7 mouse cellular contexts compared by ENCODE assay signal in the genomic region with DNA sequence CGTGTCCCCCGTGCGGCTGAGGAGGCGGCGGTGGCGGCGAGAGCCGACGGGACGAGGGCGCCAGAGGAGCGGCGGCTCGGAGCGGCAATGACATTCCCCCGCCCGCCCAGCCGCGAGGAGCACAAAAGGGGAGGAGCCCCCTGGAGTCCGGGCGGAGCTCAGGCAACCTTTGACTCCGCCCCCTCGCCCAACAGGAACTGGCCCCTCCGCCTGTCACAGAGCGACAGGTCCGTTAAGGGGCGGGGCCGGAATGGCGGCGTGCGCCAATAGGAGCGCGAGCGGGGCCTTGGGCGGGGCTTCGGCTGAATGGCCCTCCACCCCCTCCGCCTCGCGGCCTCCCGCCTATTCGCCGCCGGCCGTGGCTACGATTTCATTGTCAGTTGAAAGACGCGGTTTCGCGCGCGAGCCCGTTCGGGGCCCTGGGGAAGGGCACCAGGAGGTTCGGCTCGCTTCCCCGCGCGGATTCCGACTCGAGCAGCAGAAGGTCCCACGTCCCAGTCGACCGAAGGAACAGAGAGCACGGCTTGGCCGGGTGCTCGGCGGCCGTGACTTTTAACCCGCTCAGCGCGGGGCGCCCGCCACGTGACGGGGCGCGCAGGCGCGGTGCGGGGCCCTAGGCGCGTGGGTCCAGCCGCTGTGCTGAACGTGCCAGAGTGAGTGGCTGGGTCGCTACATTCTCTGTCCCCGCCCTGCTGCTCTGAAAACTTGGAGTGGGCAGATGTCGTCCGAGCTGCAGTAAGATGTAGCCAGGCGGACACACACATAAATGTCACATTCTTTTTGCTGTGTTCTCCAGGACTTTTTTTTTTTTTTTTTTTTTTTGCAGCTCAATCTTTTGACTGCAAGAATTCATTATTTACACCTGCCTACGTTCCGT. TPM values are rescaled to one million over a fixed set of nuclear protein-coding genes. Genes with fewer than 3 reads are reported as not detected.
DNase-seq lines count a peak whose midpoint lies in the region; ATAC-seq and TF ChIP-seq lines count a peak whose summit lies in the region.

Gene Stt3b (minus strand): TSS at position 76 of the 877 bp plus-strand sequence.

- peak within 1 kb of the TSS; percentile 99 for H3K27ac ChIP-seq in embryonic facial prominence, embryonic 10.5 days (replicated peaks)
- H3K27ac ChIP-seq in intestine, postnatal 0 days (ENCODE audit: low read depth, low read length), result peak within 1 kb of the TSS; percentile 97
- peak within 1 kb of the TSS; percentile 98 for H3K27ac ChIP-seq in midbrain, embryonic 12.5 days (replicated peaks)
- peak within 1 kb of the TSS; percentile 96 for H3K27ac ChIP-seq in small intestine, adult 2 months (ENCODE audit: insufficient read depth, low read depth, low read length)

- H3K9ac ChIP-seq in intestine, postnatal 0 days (ENCODE audit: low read depth, low read length), result peak within 1 kb of the TSS; percentile 76
- peak within 1 kb of the TSS; percentile 97 for H3K9ac ChIP-seq in midbrain, embryonic 12.5 days (replicated peaks)

- no peaks in the 10 kb centered on the region for H3K36me3 ChIP-seq in embryonic facial prominence, embryonic 10.5 days (replicated peaks)
- H3K36me3 ChIP-seq in intestine, postnatal 0 days (ENCODE audit: control insufficient read depth, insufficient read depth), result no peaks in the 10 kb centered on the region
- no peaks in the 10 kb centered on the region for H3K36me3 ChIP-seq in midbrain, embryonic 12.5 days
- no peaks in the 10 kb centered on the region for H3K36me3 ChIP-seq in small intestine, adult 2 months (ENCODE audit: control insufficient read depth, insufficient read depth, low read length)

- H3K4me2 ChIP-seq in intestine, postnatal 0 days (replicated peaks; ENCODE audit: low read depth), result peak within 1 kb of the TSS; percentile 70
- peak within 1 kb of the TSS; percentile 56 for H3K4me2 ChIP-seq in midbrain, embryonic 12.5 days (replicated peaks)

- H3K9me3 ChIP-seq in embryonic facial prominence, embryonic 10.5 days, result no peaks in the 10 kb centered on the region
- no peaks in the 10 kb centered on the region for H3K9me3 ChIP-seq in intestine, postnatal 0 days (ENCODE audit: control insufficient read depth)
- H3K9me3 ChIP-seq in midbrain, embryonic 12.5 days, result no peaks in the 10 kb centered on the region

- DNase-seq in adrenal gland, postnatal 10 days, result peak; percentile 100
- DNase-seq in embryonic facial prominence, embryonic 10.5 days (ENCODE audit: low spot score), result peak; percentile 100
- DNase-seq in gonadal fat pad, adult 2 months (ENCODE audit: low read depth), result no peak
- DNase-seq in left cerebral cortex, postnatal 4 days, result peak; percentile 100

- under 1% methylated on average over 91 of the region's 91 CpGs for WGBS in embryonic facial prominence, embryonic 10.5 days
- WGBS in intestine, postnatal 0 days, result under 1% methylated on average over 75 of the region's 91 CpGs
- 0% methylated on average over 68 of the region's 91 CpGs for WGBS in midbrain, embryonic 12.5 days
- under 1% methylated on average over 91 of the region's 91 CpGs for WGBS in small intestine, adult 2 months

- TF ChIP-seq CTCF in intestine, postnatal 0 days (IDR thresholded peaks at IDR 0.05; ENCODE audit: low read depth), result peak; percentile 69
- no peak for TF ChIP-seq CTCF in small intestine, adult 2 months (IDR thresholded peaks at IDR 0.05; ENCODE audit: extremely low read depth, insufficient read length, insufficient replicate concordance, low read depth, low read length)

- peak; percentile 20; the same call in 1 of the 2 replicates for TF ChIP-seq POLR2A in small intestine, adult 2 months (IDR thresholded peaks at IDR 0.05; ENCODE audit: low read depth, low read length)

- peaks cover 44% of the 10 kb centered on the region for H3K4me1 ChIP-seq in embryonic facial prominence, embryonic 10.5 days
- no peaks in the 10 kb centered on the region; the same call in 1 of the 2 replicates for H3K4me1 ChIP-seq in intestine, postnatal 0 days (replicated peaks; ENCODE audit: control insufficient read depth, insufficient read depth, low read length)
- H3K4me1 ChIP-seq in midbrain, embryonic 12.5 days, result peaks cover 22% of the 10 kb centered on the region
- H3K4me1 ChIP-seq in small intestine, adult 2 months (ENCODE audit: control insufficient read depth, insufficient read depth, insufficient read length, low read length), result peaks cover 8% of the 10 kb centered on the region; the same call in 1 of the 2 replicates

- H3K27me3 ChIP-seq in embryonic facial prominence, embryonic 10.5 days (replicated peaks; ENCODE audit: low read depth, poor library complexity, severe bottlenecking), result no peaks in the 10 kb centered on the region
- H3K27me3 ChIP-seq in intestine, postnatal 0 days (replicated peaks; ENCODE audit: control insufficient read depth, insufficient read depth, low read length), result no peaks in the 10 kb centered on the region
- H3K27me3 ChIP-seq in midbrain, embryonic 12.5 days, result peaks cover 5% of the 10 kb centered on the region; the same call in 1 of the 2 replicates
- H3K27me3 ChIP-seq in small intestine, adult 2 months (ENCODE audit: control insufficient read depth, insufficient read depth, low read length), result no peaks in the 10 kb centered on the region

- peak within 1 kb of the TSS; percentile 98 for H3K4me3 ChIP-seq in embryonic facial prominence, embryonic 10.5 days
- H3K4me3 ChIP-seq in intestine, postnatal 0 days (ENCODE audit: low read depth, low read length), result peak within 1 kb of the TSS; percentile 95
- peak within 1 kb of the TSS; percentile 97 for H3K4me3 ChIP-seq in midbrain, embryonic 12.5 days
- H3K4me3 ChIP-seq in small intestine, adult 2 months (ENCODE audit: low read depth, low read length), result peak within 1 kb of the TSS; percentile 96

- peak; percentile 95 for ATAC-seq in intestine, postnatal 0 days
- ATAC-seq in midbrain, embryonic 12.5 days (ENCODE audit: low FRiP score, low read depth), result peak; percentile 92

- intact Hi-C loops in left cerebral cortex, postnatal 4 days (cut with DNase I), result loop anchor here (5.0 kb wide), 1 partner anchor 732 kb away; no protein-coding TSS in a partner anchor

RNA-seq across cellular contexts. Expression of gene Stt3b, which starts in this region (rescaled TPM):
- total RNA-seq in adrenal gland, postnatal 10 days (2021), result 100 to 1,000 TPM; 113 to 118 TPM
- 85.4 and 93.6 TPM in 2 replicates for polyA plus RNA-seq in embryonic facial prominence, embryonic 10.5 days (2016; fragmentation: Nextera tagmentation; extraction: Ambion mirVana)
- polyA plus RNA-seq in gonadal fat pad, adult 2 months (2012; rRNA removed), result 119 and 133 TPM in 2 replicates
- 51.5 and 54.1 TPM in 2 replicates for polyA plus RNA-seq in intestine, postnatal 0 days (2015; fragmentation: Nextera tagmentation; extraction: Ambion mirVana)
- 100 to 1,000 TPM; 110 to 112 TPM for total RNA-seq in left cerebral cortex, postnatal 4 days (2021)
- polyA plus RNA-seq in midbrain, embryonic 12.5 days (2016; fragmentation: Nextera tagmentation; extraction: Ambion mirVana), result 104 and 110 TPM in 2 replicates
- 30.3 and 51.1 TPM in 2 replicates for polyA plus RNA-seq in small intestine, adult 2 months (2012; rRNA removed)
